Mouse (Mus musculus): Measurements from ENCODE around the gene Prl4a1. TPM values are rescaled to one million over a fixed set of nuclear protein-coding genes. Genes with fewer than 3 reads are reported as not detected.
"Not testable (repeated sequence)": the region's sequence is repeated elsewhere in the genome, so short reads cannot be mapped to it uniquely, and the experiment has no call there.

The Prl4a1 gene
- polyA plus RNA-seq (2014; fragmentation: Nextera tagmentation; extraction: Ambion mirVana): not detected in 2 replicates

DNA sequence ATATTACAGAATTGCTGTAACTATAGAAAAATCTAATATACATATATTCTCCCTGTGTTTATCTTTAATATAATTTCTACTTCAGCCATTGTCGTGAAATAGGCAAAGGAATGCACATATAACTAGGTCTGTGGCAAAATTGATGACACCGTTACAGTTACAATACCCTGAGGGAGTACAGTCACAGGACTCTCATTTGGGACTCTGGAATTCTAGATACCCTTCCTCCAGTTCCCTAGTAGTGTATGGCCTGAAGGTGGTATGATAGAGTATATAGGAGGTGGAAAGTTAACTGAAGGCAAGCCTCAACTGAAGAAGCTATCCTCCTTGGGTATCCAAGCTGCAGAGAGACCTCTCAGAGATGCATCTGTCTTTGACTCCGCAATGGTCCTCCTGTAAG, at the start of gene Prl4a1:
Prl4a1 (plus strand) TSS at position 301 of the 400 bp plus-strand sequence.
- no peaks in the 10 kb centered on the region for H3K36me3 ChIP-seq (ENCODE audit: control insufficient read depth, insufficient read depth, low read length)
- no peak within 1 kb of the TSS for H3K4me2 ChIP-seq (replicated peaks; ENCODE audit: low read depth, low read length)
- H3K27ac ChIP-seq (ENCODE audit: low read length): no peak within 1 kb of the TSS
- ATAC-seq (ENCODE audit: insufficient number of reproducible peaks, insufficient read depth, low FRiP score, low read depth): no peak
- no peak within 1 kb of the TSS for H3K9ac ChIP-seq (replicated peaks; ENCODE audit: low read depth, low read length)
- H3K4me3 ChIP-seq (ENCODE audit: low read depth, low read length): no peak within 1 kb of the TSS
- WGBS: 90% methylated on average over 3 of the region's 3 CpGs
- H3K9me3 ChIP-seq (ENCODE audit: control insufficient read depth, low read depth, low read length): no peaks in the 10 kb centered on the region
- H3K4me1 ChIP-seq (ENCODE audit: control insufficient read depth, insufficient read depth, low read length): no peaks in the 10 kb centered on the region
- no peaks in the 10 kb centered on the region for H3K27me3 ChIP-seq (ENCODE audit: control insufficient read depth, insufficient read depth, low read length)

DNA sequence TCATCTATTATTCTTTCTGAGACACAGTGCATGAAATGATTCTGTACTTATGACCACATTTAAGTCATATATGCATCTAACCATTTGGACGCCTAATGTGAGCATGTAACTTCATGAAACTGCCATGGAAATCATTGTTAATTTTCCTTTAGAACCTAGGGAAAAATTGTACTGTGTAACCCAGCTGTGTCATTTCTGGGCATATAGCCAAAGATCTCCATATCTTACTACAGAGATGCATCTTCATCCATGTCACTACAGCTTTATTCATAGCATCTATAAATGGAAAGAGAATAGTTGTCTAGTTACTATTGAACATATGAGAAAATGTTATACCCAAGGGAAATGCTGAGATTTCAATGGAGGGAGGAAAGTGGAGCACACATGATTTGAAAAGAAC, 43.1 kb upstream of the Prl4a1 start:
- no peaks in the 10 kb centered on the region for H3K27me3 ChIP-seq (ENCODE audit: control insufficient read depth, insufficient read depth, low read length)
- H3K4me1 ChIP-seq (ENCODE audit: control insufficient read depth, insufficient read depth, low read length): no peaks in the 10 kb centered on the region
- no peak overlapping the region for H3K4me2 ChIP-seq (replicated peaks; ENCODE audit: low read depth, low read length)
- no peak overlapping the region for H3K9ac ChIP-seq (replicated peaks; ENCODE audit: low read depth, low read length)
- H3K27ac ChIP-seq (ENCODE audit: low read length): no peak overlapping the region
- ATAC-seq (ENCODE audit: insufficient number of reproducible peaks, insufficient read depth, low FRiP score, low read depth): no peak
- H3K9me3 ChIP-seq (ENCODE audit: control insufficient read depth, low read depth, low read length): no peaks in the 10 kb centered on the region
- H3K4me3 ChIP-seq (ENCODE audit: low read depth, low read length): no peak overlapping the region
- no peaks in the 10 kb centered on the region for H3K36me3 ChIP-seq (ENCODE audit: control insufficient read depth, insufficient read depth, low read length)
- WGBS: 60% methylated on average over 1 of the region's 1 CpGs

DNA sequence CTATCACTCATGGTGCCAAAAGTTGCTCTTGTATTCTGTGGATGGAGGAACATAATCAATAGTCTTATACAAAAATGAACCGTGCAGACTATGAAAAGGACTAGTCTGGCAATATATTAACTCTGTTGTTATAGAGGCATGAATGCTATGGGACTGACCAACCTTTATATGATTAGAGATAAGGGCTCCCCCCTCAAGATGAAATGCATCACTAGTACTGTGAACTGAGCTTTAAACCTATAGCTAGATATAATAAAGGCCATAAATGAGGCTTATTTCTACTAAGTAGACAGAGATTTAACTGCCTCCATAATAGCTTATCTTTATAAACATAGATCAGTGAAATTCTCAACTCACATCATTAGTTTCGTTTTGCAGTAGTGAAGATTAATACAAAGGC, 41.7 kb upstream of the Prl4a1 start:
- not testable (repeated sequence) for ATAC-seq (ENCODE audit: insufficient number of reproducible peaks, insufficient read depth, low FRiP score, low read depth); H3K4me1 ChIP-seq (ENCODE audit: control insufficient read depth, insufficient read depth, low read length)
- 48% methylated on average over 2 of the region's 2 CpGs for WGBS

DNA sequence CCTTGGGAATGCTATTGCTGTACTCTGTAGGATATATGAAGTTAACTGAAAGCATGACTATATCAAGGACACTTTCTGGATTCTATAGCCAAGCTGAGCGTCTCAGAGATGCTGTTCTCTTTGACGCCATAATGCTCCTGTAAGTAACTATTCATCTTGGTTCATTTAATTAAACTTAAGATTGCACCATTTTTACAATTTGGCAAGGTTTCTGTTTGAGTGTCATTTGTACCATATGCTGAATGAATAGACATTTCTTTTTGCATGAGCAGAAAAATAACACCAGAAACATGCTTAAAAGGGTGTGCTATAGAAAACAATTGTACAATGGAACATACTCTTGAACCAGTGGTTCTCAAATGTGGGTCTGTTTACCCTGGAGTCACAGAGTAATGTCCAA, 38.4 kb upstream of the Prl4a1 start:
- no peak overlapping the region for H3K27ac ChIP-seq (ENCODE audit: low read length)
- 89% methylated on average over 2 of the region's 2 CpGs for WGBS
- H3K27me3 ChIP-seq (ENCODE audit: control insufficient read depth, insufficient read depth, low read length): no peaks in the 10 kb centered on the region
- H3K36me3 ChIP-seq (ENCODE audit: control insufficient read depth, insufficient read depth, low read length): no peaks in the 10 kb centered on the region
- no peak overlapping the region for H3K4me2 ChIP-seq (replicated peaks; ENCODE audit: low read depth, low read length)
- H3K9me3 ChIP-seq (ENCODE audit: control insufficient read depth, low read depth, low read length): no peaks in the 10 kb centered on the region
- ATAC-seq (ENCODE audit: insufficient number of reproducible peaks, insufficient read depth, low FRiP score, low read depth): no peak
- H3K9ac ChIP-seq (replicated peaks; ENCODE audit: low read depth, low read length): no peak overlapping the region
- no peak overlapping the region for H3K4me3 ChIP-seq (ENCODE audit: low read depth, low read length)
- H3K4me1 ChIP-seq (ENCODE audit: control insufficient read depth, insufficient read depth, low read length): no peaks in the 10 kb centered on the region

More for the DNA sequence above, 41.7 kb upstream of the Prl4a1 start:
- H3K36me3 ChIP-seq (ENCODE audit: control insufficient read depth, insufficient read depth, low read length); H3K9ac ChIP-seq (replicated peaks; ENCODE audit: low read depth, low read length); H3K27ac ChIP-seq (ENCODE audit: low read length); H3K9me3 ChIP-seq (ENCODE audit: control insufficient read depth, low read depth, low read length); H3K4me3 ChIP-seq (ENCODE audit: low read depth, low read length); H3K27me3 ChIP-seq (ENCODE audit: control insufficient read depth, insufficient read depth, low read length); H3K4me2 ChIP-seq (replicated peaks; ENCODE audit: low read depth, low read length): not testable (repeated sequence)

DNA sequence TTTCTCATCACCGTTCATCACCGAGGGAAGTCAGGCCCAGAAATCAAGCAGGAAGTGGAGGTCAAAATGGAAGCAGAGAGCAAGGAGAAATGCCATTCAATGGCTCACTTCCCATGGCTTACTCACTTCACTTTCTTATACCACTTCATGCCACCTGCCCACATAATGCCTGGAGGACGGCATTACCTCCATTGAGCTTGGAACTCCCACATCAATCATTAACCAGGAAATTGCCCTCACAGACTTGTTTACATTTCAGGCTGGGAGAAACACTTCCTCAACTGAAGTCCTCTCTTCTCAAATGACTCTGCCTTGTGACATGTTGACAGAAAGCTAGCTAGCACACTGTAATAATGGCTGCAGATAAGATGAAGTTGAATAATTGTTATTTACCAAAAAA, 19.5 kb upstream of the Prl4a1 start:
- WGBS: 56% methylated on average over 3 of the region's 3 CpGs
- H3K27me3 ChIP-seq (ENCODE audit: control insufficient read depth, insufficient read depth, low read length); H3K36me3 ChIP-seq (ENCODE audit: control insufficient read depth, insufficient read depth, low read length); H3K27ac ChIP-seq (ENCODE audit: low read length); H3K4me3 ChIP-seq (ENCODE audit: low read depth, low read length); H3K9ac ChIP-seq (replicated peaks; ENCODE audit: low read depth, low read length); H3K4me2 ChIP-seq (replicated peaks; ENCODE audit: low read depth, low read length); H3K4me1 ChIP-seq (ENCODE audit: control insufficient read depth, insufficient read depth, low read length); H3K9me3 ChIP-seq (ENCODE audit: control insufficient read depth, low read depth, low read length): not testable (repeated sequence)
- 0 out of 2 replicates have a peak, but pooled peaks have one; percentile 28 for ATAC-seq (ENCODE audit: insufficient number of reproducible peaks, insufficient read depth, low FRiP score, low read depth)

DNA sequence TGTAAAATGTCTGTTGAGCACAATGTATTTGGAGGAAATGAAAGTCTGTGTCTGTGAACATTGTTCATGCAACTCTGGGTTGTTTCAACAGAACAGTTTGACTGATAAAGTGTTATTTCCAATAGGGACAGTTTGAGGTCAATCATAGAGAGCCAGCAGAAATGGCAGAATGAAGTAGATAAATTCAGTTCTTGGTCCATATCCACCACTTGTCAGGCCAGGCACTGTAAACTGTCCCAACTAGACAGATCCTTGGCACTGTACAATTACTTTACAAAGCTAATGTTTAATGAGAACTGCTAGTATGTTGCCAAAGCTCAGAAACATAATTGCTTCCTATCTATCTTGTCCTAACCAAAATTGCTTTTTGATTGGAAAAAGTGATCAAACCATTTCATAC, 13.3 kb downstream of the Prl4a1 start:
- no peaks in the 10 kb centered on the region for H3K27me3 ChIP-seq (ENCODE audit: control insufficient read depth, insufficient read depth, low read length)
- H3K27ac ChIP-seq (ENCODE audit: low read length): no peak overlapping the region
- no peak overlapping the region for H3K4me3 ChIP-seq (ENCODE audit: low read depth, low read length)
- no peaks in the 10 kb centered on the region for H3K9me3 ChIP-seq (ENCODE audit: control insufficient read depth, low read depth, low read length)
- no peaks in the 10 kb centered on the region for H3K36me3 ChIP-seq (ENCODE audit: control insufficient read depth, insufficient read depth, low read length)
- no peaks in the 10 kb centered on the region for H3K4me1 ChIP-seq (ENCODE audit: control insufficient read depth, insufficient read depth, low read length)
- H3K4me2 ChIP-seq (replicated peaks; ENCODE audit: low read depth, low read length): no peak overlapping the region
- no peak for ATAC-seq (ENCODE audit: insufficient number of reproducible peaks, insufficient read depth, low FRiP score, low read depth)
- H3K9ac ChIP-seq (replicated peaks; ENCODE audit: low read depth, low read length): no peak overlapping the region

DNA sequence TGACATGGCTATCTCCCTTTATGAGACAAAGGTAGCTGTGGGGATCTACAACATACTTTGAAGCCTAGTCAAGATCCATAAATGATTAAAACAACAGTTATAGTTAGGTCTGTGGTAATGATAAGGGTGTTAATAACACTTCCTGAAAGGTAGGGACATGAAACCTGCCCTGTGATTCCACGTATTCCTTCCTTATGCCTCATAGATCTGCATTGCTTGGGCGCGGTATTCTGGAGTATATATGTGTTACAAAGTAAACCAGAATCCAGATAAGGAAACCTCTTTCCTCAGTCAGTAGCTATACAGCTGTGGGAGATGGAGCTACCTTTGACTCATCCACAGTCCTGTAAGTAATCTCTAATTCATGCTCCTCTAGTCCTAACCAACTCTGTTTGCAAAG, 53.3 kb downstream of the Prl4a1 start:
- H3K27ac ChIP-seq (ENCODE audit: low read length): no peak overlapping the region

More for the DNA sequence above, 53.3 kb downstream of the Prl4a1 start:
- Histone ChIP-seq H3K4me1 (ENCODE audit: control insufficient read depth, insufficient read depth, low read length) (no peaks in the 10 kb centered on the region), H3K4me3 (ENCODE audit: low read depth, low read length) (no peak overlapping the region), H3K9ac (replicated peaks; ENCODE audit: low read depth, low read length) (no peak overlapping the region), H3K9me3 (ENCODE audit: control insufficient read depth, low read depth, low read length) (no peaks in the 10 kb centered on the region), H3K27me3 (ENCODE audit: control insufficient read depth, insufficient read depth, low read length) (no peaks in the 10 kb centered on the region), H3K36me3 (ENCODE audit: control insufficient read depth, insufficient read depth, low read length) (no peaks in the 10 kb centered on the region), H3K4me2 (replicated peaks; ENCODE audit: low read depth, low read length) (no peak overlapping the region)
- ATAC-seq (ENCODE audit: insufficient number of reproducible peaks, insufficient read depth, low FRiP score, low read depth): no peak
- 79% methylated on average over 3 of the region's 3 CpGs for WGBS

Other genes starting within 250 kb of the Prl4a1 start
- not detected in 2 replicates for gene Prl7c1, start 235.4 kb upstream of the Prl4a1 start, polyA plus RNA-seq (2014; fragmentation: Nextera tagmentation; extraction: Ambion mirVana)
- gene Prl2a1, start 214.6 kb upstream of the Prl4a1 start, polyA plus RNA-seq (2014; fragmentation: Nextera tagmentation; extraction: Ambion mirVana): not detected in 2 replicates
- gene Prl2c1, start 166.9 kb upstream of the Prl4a1 start, polyA plus RNA-seq (2014; fragmentation: Nextera tagmentation; extraction: Ambion mirVana): not detected in 2 replicates
- gene Prl5a1, start 126.3 kb downstream of the Prl4a1 start, polyA plus RNA-seq (2014; fragmentation: Nextera tagmentation; extraction: Ambion mirVana): not detected in 2 replicates
- 4.4 and 4.6 TPM in 2 replicates for gene Gm11361, start 241.3 kb downstream of the Prl4a1 start, polyA plus RNA-seq (2014; fragmentation: Nextera tagmentation; extraction: Ambion mirVana)